Mouse (Mus musculus) urinary bladder, postnatal 10 days (tissue): ENCODE measurements around the gene Mto1.
"Not testable (repeated sequence)": the region's sequence is repeated elsewhere in the genome, so short reads cannot be mapped to it uniquely, and the experiment has no call there.

ENCODE experiments used
- DNase-seq: peaks from one replicate; pipeline ENCODE4 v3.0.0; 2022; ENCODE audit warnings: low spot score

Mto1 gene

GRCm38 (mm10) chr9:78475873-78476272, 27.9 kb downstream of the Mto1 start:
- no peak for DNase-seq

GRCm38 (mm10) chr9:78476531-78477020, 28.6 kb downstream of the Mto1 start:
- DNase-seq: no peak

- no peak for DNase-seq
Observed at GRCm38 (mm10) chr9:78477021-78477551, 29.1 kb downstream of the Mto1 start.

- DNase-seq: not testable (repeated sequence)
Observed at GRCm38 (mm10) chr9:78478009-78478605, 30.1 kb downstream of the Mto1 start.

- not testable (repeated sequence) for DNase-seq
Observed at GRCm38 (mm10) chr9:78479308-78479707, 31.3 kb downstream of the Mto1 start.

GRCm38 (mm10) chr9:78480227-78480626, 32.2 kb downstream of the Mto1 start:
- not testable (repeated sequence) for DNase-seq

GRCm38 (mm10) chr9:78480706-78481358, 32.8 kb downstream of the Mto1 start:
- peak; percentile 45 for DNase-seq

- DNase-seq: peak; percentile 84
Observed at GRCm38 (mm10) chr9:78481423-78482331, 33.7 kb downstream of the Mto1 start.

GRCm38 (mm10) chr9:78482386-78482785, 34.4 kb downstream of the Mto1 start:
- no peak for DNase-seq

- no peak for DNase-seq
Observed at GRCm38 (mm10) chr9:78484660-78485059, 36.7 kb downstream of the Mto1 start.

- DNase-seq: not testable (repeated sequence)
Observed at GRCm38 (mm10) chr9:78488021-78488420, 40.0 kb downstream of the Mto1 start.

GRCm38 (mm10) chr9:78488890-78489420, 40.9 kb downstream of the Mto1 start, which contains the start of gene Eef1a1:
Eef1a1 (minus strand) TSS chr9:78489151.
- no peak for DNase-seq

GRCm38 (mm10) chr9:78491169-78491568, 43.2 kb downstream of the Mto1 start:
- no peak for DNase-seq

GRCm38 (mm10) chr9:78492254-78492653, 44.2 kb downstream of the Mto1 start:
- no peak for DNase-seq

GRCm38 (mm10) chr9:78493171-78493570, 45.2 kb downstream of the Mto1 start:
- DNase-seq: no peak

GRCm38 (mm10) chr9:78500386-78500785, 52.4 kb downstream of the Mto1 start:
- DNase-seq: no peak

GRCm38 (mm10) chr9:78501284-78501683, 53.3 kb downstream of the Mto1 start:
- no peak for DNase-seq

- no peak for DNase-seq
Observed at GRCm38 (mm10) chr9:78503223-78504079, 55.4 kb downstream of the Mto1 start.

GRCm38 (mm10) chr9:78504133-78504532, 56.1 kb downstream of the Mto1 start:
- DNase-seq: no peak

- no peak for DNase-seq
Observed at GRCm38 (mm10) chr9:78504679-78505078, 56.7 kb downstream of the Mto1 start.

- no peak for DNase-seq
Observed at GRCm38 (mm10) chr9:78505223-78505622, 57.2 kb downstream of the Mto1 start.
